Mouse (Mus musculus): ENCODE data around the gene Pip4p1.

DNA sequence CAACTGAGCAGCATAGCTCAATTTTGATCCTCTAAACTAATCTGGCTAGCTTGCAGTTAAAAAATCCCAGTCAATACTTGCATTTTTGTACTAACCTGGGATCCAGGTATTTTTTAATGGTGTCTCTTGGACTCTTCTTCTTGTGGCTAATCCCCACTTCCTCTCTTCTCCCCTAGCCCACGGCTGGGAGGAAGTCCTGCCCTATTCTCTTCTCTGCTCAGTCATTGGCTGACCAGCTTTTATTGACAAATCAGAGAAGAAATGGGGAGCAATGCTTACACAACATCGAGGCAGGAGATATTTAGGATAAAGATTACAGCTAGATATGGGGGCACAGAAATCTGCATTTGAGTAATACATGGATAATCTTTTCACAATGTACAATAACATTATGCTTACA is 8.3 kb upstream of the Pip4p1 start:
- TF ChIP-seq CTCF (IDR thresholded peaks at IDR 0.05; ENCODE audit: control insufficient read depth, insufficient read depth, insufficient replicate concordance, low read depth, low read length) (no peak), POLR2A (IDR thresholded peaks at IDR 0.05; ENCODE audit: control insufficient read depth, low read depth, low read length) (no peak)

All from testis, adult 2 months (tissue).